Mouse (Mus musculus) midbrain, embryonic 16.5 days (tissue): ENCODE data around the gene Acsm5. TPM values are rescaled to one million over a fixed set of nuclear protein-coding genes. Genes with fewer than 3 reads are reported as not detected.
"Not testable (repeated sequence)": the region's sequence is repeated elsewhere in the genome, so short reads cannot be mapped to it uniquely, and the experiment has no call there.

Source experiments
- ATAC-seq: fragments of 200-750 bp; cut with Nextera tagmentation; 2 replicates; pipeline ENCODE4 v1.8.0; 2017; ENCODE audit warnings: moderate TSS enrichment
- H3K27ac ChIP-seq: fragments of 300-500 bp; sonication (generic); 2 replicates; pipeline ENCODE4 v1.5.1; 2014; ENCODE audit warnings: mild to moderate bottlenecking, low read length, mixed read lengths
- H3K27me3 ChIP-seq: fragments of 300-500 bp; sonication (generic); 2 replicates; pipeline ENCODE4 v1.6.1; 2014; ENCODE audit warnings: low read depth, low read length, mixed read lengths; ENCODE audit not compliant: control insufficient read depth, insufficient read depth
- H3K36me3 ChIP-seq: fragments of 300-500 bp; sonication (generic); 2 replicates; pipeline ENCODE4 v1.6.1; 2014; ENCODE audit warnings: mild to moderate bottlenecking, low read length, moderate library complexity, mixed read lengths; ENCODE audit not compliant: control insufficient read depth, insufficient read depth
- H3K4me1 ChIP-seq: fragments of 300-500 bp; sonication (generic); 2 replicates; pipeline ENCODE4 v1.6.1; 2014; ENCODE audit warnings: mild to moderate bottlenecking, low read length, mixed read lengths; ENCODE audit not compliant: control insufficient read depth, insufficient read depth
- H3K4me2 ChIP-seq: fragments of 300-500 bp; sonication (generic); 2 replicates; pipeline ENCODE4 v1.6.1; 2014; ENCODE audit warnings: mild to moderate bottlenecking, low read length, mixed read lengths
- H3K4me3 ChIP-seq: fragments of 300-500 bp; sonication (generic); 2 replicates; pipeline ENCODE4 v1.5.1; 2014; ENCODE audit warnings: low read depth, mild to moderate bottlenecking, low read length, moderate library complexity, mixed read lengths
- H3K9ac ChIP-seq: fragments of 300-500 bp; sonication (generic); 2 replicates; pipeline ENCODE4 v1.6.1; 2014; ENCODE audit warnings: low read depth, low read length, mixed read lengths
- H3K9me3 ChIP-seq: fragments of 300-500 bp; sonication (generic); replicated peaks from 2 replicates; pipeline ENCODE4 v1.6.1; 2014; ENCODE audit warnings: mild to moderate bottlenecking, low read length, mixed read lengths; ENCODE audit not compliant: control insufficient read depth, poor library complexity, severe bottlenecking
- WGBS: fragments of 180-500 bp; shearing (Covaris S2); extraction: QIAGEN DNeasy Blood & Tissue Kit; methylation state at CpG from one replicate; pipeline ENCODE4 v1.1.7; 2014; 5-methylcytosine and 5-hydroxymethylcytosine counted together
- polyA plus RNA-seq: library from polyadenylated mRNA; unstranded; fragments of >200 nt; fragmentation: Nextera tagmentation; extraction: Ambion mirVana; gene quantifications from 2 replicates; pipeline ENCODE4 v1.2.1, GENCODE M21; 2015

The Acsm5 gene
- polyA plus RNA-seq, 1 experiment from 2014 or later, result 0.18 TPM

DNA sequence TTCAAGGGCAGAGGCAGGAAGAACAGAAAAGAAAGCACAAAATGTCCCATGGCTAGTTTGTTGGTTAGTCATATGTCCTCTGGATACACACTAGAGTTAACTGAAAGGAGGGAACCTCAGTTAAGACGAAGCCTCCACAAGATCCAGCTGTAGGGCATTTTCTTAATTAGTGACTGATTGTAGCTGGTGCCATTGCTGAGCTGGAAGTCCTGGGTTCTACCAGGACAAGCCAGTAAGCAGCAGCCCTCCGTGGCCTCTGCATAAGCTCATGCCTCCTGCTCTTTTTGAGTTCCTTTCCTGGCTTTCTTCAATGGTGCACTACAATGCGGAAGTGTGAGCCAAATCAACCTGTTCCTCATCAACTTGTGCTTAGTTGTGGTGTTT, 41.2 kb downstream of the Acsm5 start:
- ATAC-seq, result no peak
- H3K9ac ChIP-seq, result no peak overlapping the region

DNA sequence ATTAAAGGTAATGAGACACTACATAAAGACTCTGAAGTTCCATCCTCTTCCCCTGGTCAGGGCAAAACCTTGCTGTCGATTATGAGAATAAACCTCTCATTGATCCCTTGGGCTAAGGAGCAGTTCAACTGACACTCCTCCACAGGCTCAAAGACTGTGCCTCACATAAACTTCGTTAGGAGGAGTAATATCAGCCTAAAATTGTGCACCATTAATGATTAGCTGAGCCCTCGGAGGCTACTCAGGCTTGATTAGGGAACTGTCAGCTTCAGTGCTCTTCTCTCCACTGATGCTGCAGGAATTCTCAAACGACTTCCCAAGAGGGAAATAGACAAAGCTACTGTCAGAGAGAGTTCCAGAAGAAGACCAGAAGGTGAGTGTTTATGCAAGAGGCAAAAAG, 42.2 kb downstream of the Acsm5 start:
- Histone ChIP-seq H3K4me2 (no peak overlapping the region), H3K4me3 (no peak overlapping the region), H3K9ac (no peak overlapping the region), H3K4me1 (no peaks in the 10 kb centered on the region), H3K27me3 (no peaks in the 10 kb centered on the region), H3K36me3 (no peaks in the 10 kb centered on the region), H3K9me3 (no peaks in the 10 kb centered on the region), H3K27ac (no peak overlapping the region)
- ATAC-seq, result no peak
- WGBS, result 52% methylated on average over 4 of the region's 4 CpGs

More for the DNA sequence above, 41.2 kb downstream of the Acsm5 start:
- Histone ChIP-seq H3K9me3 (no peaks in the 10 kb centered on the region), H3K27ac (no peak overlapping the region), H3K4me3 (no peak overlapping the region), H3K36me3 (no peaks in the 10 kb centered on the region), H3K27me3 (no peaks in the 10 kb centered on the region), H3K4me1 (no peaks in the 10 kb centered on the region), H3K4me2 (no peak overlapping the region)
- 85% methylated on average over 3 of the region's 3 CpGs for WGBS

DNA sequence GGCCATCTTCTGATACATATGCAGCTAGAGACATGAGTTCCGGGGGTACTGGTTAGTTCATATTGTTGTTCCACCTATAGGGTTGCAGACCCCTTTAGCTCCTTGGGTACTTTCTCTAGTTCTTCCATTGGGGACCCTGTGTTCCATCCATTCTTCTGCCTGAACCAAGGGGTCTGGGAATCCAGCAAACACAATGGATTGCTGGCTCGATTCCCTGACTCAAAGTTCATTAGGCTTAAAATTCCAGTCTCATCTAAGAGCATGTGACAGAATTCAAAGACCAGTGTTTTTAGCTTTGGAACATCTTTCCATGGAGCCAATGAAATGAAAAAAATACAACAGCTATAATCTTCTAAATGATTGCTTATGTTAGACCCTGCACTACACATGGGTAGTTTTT, 43.2 kb downstream of the Acsm5 start:
- H3K9ac ChIP-seq, result not testable (repeated sequence)

DNA sequence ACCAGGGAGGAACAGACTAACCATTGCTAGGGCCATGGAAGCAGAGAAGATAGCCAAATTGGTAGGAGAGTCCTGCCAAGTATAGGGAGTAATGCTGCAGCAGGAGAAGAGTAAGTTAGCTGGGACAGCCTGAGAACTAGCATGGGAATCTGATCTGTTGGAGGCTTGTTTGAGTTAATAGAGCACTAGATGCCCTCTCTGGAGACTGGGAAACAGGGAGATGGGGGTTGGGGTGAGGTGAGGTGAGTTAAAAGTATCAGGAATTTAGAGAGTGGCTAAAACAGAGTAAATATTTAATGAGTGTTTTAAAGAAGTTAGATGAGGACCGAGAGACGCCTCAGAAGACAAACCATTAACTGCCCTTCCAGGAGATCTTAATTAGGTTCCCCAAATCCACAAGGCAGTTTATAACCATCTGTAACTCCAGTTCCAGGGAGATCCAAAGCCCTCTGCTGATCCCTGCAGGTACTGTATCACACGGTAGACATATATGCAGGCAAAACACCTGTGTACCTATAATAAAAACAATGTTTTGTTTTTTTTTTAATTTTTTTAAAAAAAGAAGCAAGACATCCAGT, 75.4 kb downstream of the Acsm5 start:
- Histone ChIP-seq H3K36me3 (no peaks in the 10 kb centered on the region), H3K4me3 (no peak overlapping the region), H3K9ac (no peak overlapping the region), H3K27me3 (no peaks in the 10 kb centered on the region), H3K4me2 (no peak overlapping the region), H3K9me3 (no peaks in the 10 kb centered on the region), H3K27ac (no peak overlapping the region), H3K4me1 (no peaks in the 10 kb centered on the region)
- no peak for ATAC-seq
- 84% methylated on average over 3 of the region's 3 CpGs for WGBS

More for the DNA sequence above, 43.2 kb downstream of the Acsm5 start:
- H3K4me1 ChIP-seq, H3K9me3 ChIP-seq, H3K4me3 ChIP-seq, H3K27me3 ChIP-seq, H3K27ac ChIP-seq, H3K4me2 ChIP-seq, ATAC-seq, H3K36me3 ChIP-seq: not testable (repeated sequence)
- 89% methylated on average over 2 of the region's 2 CpGs for WGBS

Other genes starting within 250 kb of the Acsm5 start
- not detected in 2 replicates for gene Gp2, start 60.2 kb upstream of the Acsm5 start, polyA plus RNA-seq
- not detected in 2 replicates for gene Umod, start 40.2 kb upstream of the Acsm5 start, polyA plus RNA-seq
- 0.08 and 0.10 TPM in 2 replicates for gene Pdilt, start 4.0 kb downstream of the Acsm5 start, polyA plus RNA-seq
- not detected in 2 replicates for gene Acsm2, start 34.9 kb downstream of the Acsm5 start, polyA plus RNA-seq
- not detected in 2 replicates for gene Acsm1, start 87.6 kb downstream of the Acsm5 start, polyA plus RNA-seq
- not detected in 2 replicates for gene Acsm4, start 170.6 kb downstream of the Acsm5 start, polyA plus RNA-seq
- 85.8 and 89.6 TPM in 2 replicates for gene Thumpd1, start 201.3 kb downstream of the Acsm5 start, polyA plus RNA-seq
- 0.15 TPM in 1 of 2 replicates, not detected in the other for gene Acsm3, start 241.5 kb downstream of the Acsm5 start, polyA plus RNA-seq